Mouse (Mus musculus) intestine, embryonic 15.5 days (tissue): ENCODE measurements at regions not wholly inside any gene's neighbourhood (a gene's known extent, or its start where the extent isn't known, plus 50 kb on each side); places are given as distances from the start of the nearest gene placed in this dataset.

Experiments used
- ATAC-seq: fragments of 200-750 bp; cut with Nextera tagmentation; 2 replicates; pipeline ENCODE4 v1.8.0; 2017; ENCODE audit warnings: moderate TSS enrichment, moderate library complexity
- H3K27ac ChIP-seq: fragments of 300-500 bp; sonication (generic); 2 replicates; pipeline ENCODE4 v1.5.1; 2015; ENCODE audit warnings: mild to moderate bottlenecking, inconsistent platforms
- H3K27me3 ChIP-seq: fragments of 300-500 bp; sonication (generic); replicated peaks from 2 replicates; pipeline ENCODE4 v1.6.1; 2015; ENCODE audit warnings: inconsistent platforms
- H3K36me3 ChIP-seq: fragments of 300-500 bp; sonication (generic); 2 replicates; pipeline ENCODE4 v1.6.1; 2015; ENCODE audit warnings: inconsistent platforms
- H3K4me1 ChIP-seq: fragments of 300-500 bp; sonication (generic); replicated peaks from 2 replicates; pipeline ENCODE4 v1.6.1; 2015; ENCODE audit warnings: inconsistent platforms
- H3K4me2 ChIP-seq: fragments of 300-500 bp; sonication (generic); replicated peaks from 2 replicates; pipeline ENCODE4 v1.6.1; 2015; ENCODE audit warnings: mild to moderate bottlenecking, inconsistent platforms
- H3K4me3 ChIP-seq: fragments of 300-500 bp; sonication (generic); replicated peaks from 2 replicates; pipeline ENCODE4 v1.5.1; 2015; ENCODE audit warnings: inconsistent platforms
- H3K9ac ChIP-seq: fragments of 300-500 bp; sonication (generic); 2 replicates; pipeline ENCODE4 v1.6.1; 2015; ENCODE audit warnings: inconsistent platforms
- H3K9me3 ChIP-seq: fragments of 300-500 bp; sonication (generic); 2 replicates; pipeline ENCODE4 v1.6.1; 2016; ENCODE audit warnings: inconsistent platforms
- WGBS: fragments of 180-500 bp; shearing (Covaris S2); methylation state at CpG from one replicate; pipeline ENCODE4 v1.1.7; 2015; 5-methylcytosine and 5-hydroxymethylcytosine counted together

- no peaks in the 10 kb centered on the region for H3K4me1 ChIP-seq
- no peak overlapping the region for H3K4me2 ChIP-seq
- ATAC-seq: no peak
- H3K36me3 ChIP-seq: no peaks in the 10 kb centered on the region
- H3K4me3 ChIP-seq: no peak overlapping the region
- H3K27ac ChIP-seq: no peak overlapping the region
- no peaks in the 10 kb centered on the region for H3K27me3 ChIP-seq
- H3K9ac ChIP-seq: no peak overlapping the region
- 80% methylated on average over 7 of the region's 7 CpGs for WGBS
- no peaks in the 10 kb centered on the region for H3K9me3 ChIP-seq
Measured at GRCm38 (mm10) chr3:120015376-120015775, 231.1 kb upstream of the Ptbp2 start.

GRCm38 (mm10) chr3:120011861-120012260 lies 227.6 kb upstream of the Ptbp2 start:
- no peak overlapping the region for H3K4me3 ChIP-seq
- H3K9ac ChIP-seq: no peak overlapping the region
- ATAC-seq: no peak
- WGBS: 21% methylated on average over 3 of the region's 3 CpGs
- no peaks in the 10 kb centered on the region for H3K4me1 ChIP-seq
- H3K27ac ChIP-seq: no peak overlapping the region
- H3K9me3 ChIP-seq: no peaks in the 10 kb centered on the region
- no peaks in the 10 kb centered on the region for H3K36me3 ChIP-seq
- no peaks in the 10 kb centered on the region for H3K27me3 ChIP-seq
- H3K4me2 ChIP-seq: no peak overlapping the region

DNA sequence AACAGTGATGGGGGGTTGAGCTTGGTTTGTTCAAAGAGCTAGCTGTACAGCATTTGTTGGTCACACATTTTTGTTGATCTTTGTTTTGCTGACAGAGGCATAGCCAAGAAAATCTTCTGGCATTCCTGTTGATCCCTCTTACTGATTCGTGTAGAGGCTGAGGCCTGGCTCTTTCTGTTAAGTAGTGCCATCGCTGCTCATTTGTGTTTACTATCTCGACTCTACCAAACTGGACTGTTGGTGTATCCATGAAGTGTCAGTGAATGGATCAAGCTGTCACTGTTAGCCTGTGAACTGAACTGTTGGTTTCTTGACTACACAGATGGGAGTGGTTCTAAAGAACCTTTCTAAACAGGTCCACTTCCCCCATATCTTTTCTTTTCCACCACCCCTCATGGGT lies 223.8 kb upstream of the Ptbp2 start:
- H3K4me2 ChIP-seq: no peak overlapping the region
- H3K36me3 ChIP-seq: no peaks in the 10 kb centered on the region
- no peaks in the 10 kb centered on the region for H3K27me3 ChIP-seq
- H3K9me3 ChIP-seq: no peaks in the 10 kb centered on the region
- no peak for ATAC-seq
- 80% methylated on average over 3 of the region's 3 CpGs for WGBS
- no peak overlapping the region for H3K9ac ChIP-seq
- no peaks in the 10 kb centered on the region for H3K4me1 ChIP-seq
- no peak overlapping the region for H3K27ac ChIP-seq
- no peak overlapping the region for H3K4me3 ChIP-seq

- 75% methylated on average over 3 of the region's 3 CpGs for WGBS
Measured at GRCm38 (mm10) chr3:120004588-120004987, 220.3 kb upstream of the Ptbp2 start.

DNA sequence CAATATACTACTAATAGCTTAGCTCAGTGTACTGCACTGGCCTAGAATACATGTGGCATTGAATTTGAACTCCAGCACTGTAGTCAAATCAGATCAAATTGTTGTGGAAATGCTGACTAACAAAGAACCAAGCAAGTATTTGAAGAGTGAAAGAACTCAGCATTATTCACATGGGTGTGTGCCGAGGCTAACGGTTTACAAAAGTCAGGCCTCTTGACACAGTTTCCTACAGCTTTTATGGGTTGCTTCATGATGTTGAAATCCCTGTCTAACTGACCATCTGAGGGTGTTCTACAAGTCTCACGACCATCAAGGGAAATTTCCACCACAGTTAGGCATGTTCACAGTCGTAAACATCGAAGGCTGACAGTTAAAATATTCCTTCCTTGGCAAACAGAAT lies 216.0 kb upstream of the Ptbp2 start:
- no peak overlapping the region for H3K4me2 ChIP-seq
- no peaks in the 10 kb centered on the region for H3K4me1 ChIP-seq
- no peaks in the 10 kb centered on the region for H3K9me3 ChIP-seq
- no peak overlapping the region for H3K9ac ChIP-seq
- no peaks in the 10 kb centered on the region for H3K27me3 ChIP-seq
- H3K36me3 ChIP-seq: no peaks in the 10 kb centered on the region
- H3K27ac ChIP-seq: no peak overlapping the region
- no peak overlapping the region for H3K4me3 ChIP-seq
- WGBS: 46% methylated on average over 5 of the region's 5 CpGs
- no peak for ATAC-seq

More at GRCm38 (mm10) chr3:120004588-120004987, 220.3 kb upstream of the Ptbp2 start:
- ATAC-seq: no peak
- Histone ChIP-seq H3K4me1 (no peaks in the 10 kb centered on the region), H3K9ac (no peak overlapping the region), H3K27me3 (no peaks in the 10 kb centered on the region), H3K4me2 (no peak overlapping the region), H3K27ac (no peak overlapping the region), H3K9me3 (no peaks in the 10 kb centered on the region), H3K4me3 (no peak overlapping the region), H3K36me3 (no peaks in the 10 kb centered on the region)

DNA sequence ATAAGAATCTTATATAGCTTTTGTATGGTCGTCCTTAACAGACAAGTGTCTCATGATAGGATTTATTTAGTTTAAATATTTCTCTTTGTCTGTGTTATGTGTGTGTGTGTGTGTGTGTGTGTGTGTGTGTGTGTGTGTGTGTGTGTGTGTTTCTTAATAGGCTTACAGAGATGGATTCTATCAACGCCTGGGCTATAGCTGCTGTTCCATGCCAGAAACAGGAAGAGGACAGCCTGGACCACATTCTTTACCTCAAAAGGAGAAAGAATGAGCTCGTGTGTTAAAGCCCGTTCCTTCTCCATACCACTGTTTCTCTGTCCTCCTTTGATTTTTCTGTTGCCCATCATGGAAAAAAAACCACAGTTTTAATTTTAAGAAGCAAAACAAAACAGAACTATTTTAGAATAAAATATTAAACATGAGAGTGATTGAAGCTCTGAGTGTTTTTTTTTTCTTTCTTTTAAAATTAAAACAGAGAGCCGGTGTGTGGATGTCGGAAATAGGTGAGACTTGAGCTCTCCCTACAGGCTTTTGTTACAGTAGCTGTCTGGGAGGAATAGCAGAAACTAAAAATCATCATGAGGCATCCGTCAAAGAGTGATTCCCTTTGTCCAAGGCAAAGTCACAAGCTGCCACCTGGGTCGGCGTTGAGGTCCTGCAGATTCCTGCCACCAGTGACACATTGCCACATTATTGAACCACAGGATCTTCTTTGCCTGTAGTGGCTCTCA lies 212.2 kb upstream of the Ptbp2 start:
- no peak overlapping the region for H3K4me2 ChIP-seq
- peak overlapping the region; percentile 48; the same call in 1 of the 2 replicates for H3K27ac ChIP-seq
- peak; percentile 58; the same call in 1 of the 2 replicates for ATAC-seq
- 54% methylated on average over 9 of the region's 9 CpGs for WGBS
- no peak overlapping the region for H3K4me3 ChIP-seq
- no peaks in the 10 kb centered on the region for H3K9me3 ChIP-seq
- no peaks in the 10 kb centered on the region for H3K27me3 ChIP-seq
- H3K36me3 ChIP-seq: no peaks in the 10 kb centered on the region
- no peak overlapping the region for H3K9ac ChIP-seq
- no peaks in the 10 kb centered on the region for H3K4me1 ChIP-seq

- no peak overlapping the region for H3K4me3 ChIP-seq
- no peaks in the 10 kb centered on the region for H3K36me3 ChIP-seq
- H3K9me3 ChIP-seq: no peaks in the 10 kb centered on the region
- H3K4me1 ChIP-seq: no peaks in the 10 kb centered on the region
- no peak overlapping the region for H3K4me2 ChIP-seq
- no peaks in the 10 kb centered on the region for H3K27me3 ChIP-seq
- ATAC-seq: peak; percentile 56; the same call in 1 of the 2 replicates
- H3K27ac ChIP-seq: 0 out of 2 replicates have a peak overlapping the region, but pooled peaks have one; percentile 41
- H3K9ac ChIP-seq: no peak overlapping the region
- WGBS: 60% methylated on average over 4 of the region's 4 CpGs
Measured at GRCm38 (mm10) chr3:119995781-119996180, 211.5 kb upstream of the Ptbp2 start.

- ATAC-seq: no peak
- no peaks in the 10 kb centered on the region for H3K36me3 ChIP-seq
- H3K4me3 ChIP-seq: no peak overlapping the region
- no peak overlapping the region for H3K4me2 ChIP-seq
- H3K27ac ChIP-seq: no peak overlapping the region
- WGBS: 56% methylated on average over 3 of the region's 3 CpGs
- no peaks in the 10 kb centered on the region for H3K9me3 ChIP-seq
- H3K27me3 ChIP-seq: no peaks in the 10 kb centered on the region
- no peak overlapping the region for H3K9ac ChIP-seq
- no peaks in the 10 kb centered on the region for H3K4me1 ChIP-seq
Measured at GRCm38 (mm10) chr3:119987245-119987852, 203.1 kb upstream of the Ptbp2 start.

DNA sequence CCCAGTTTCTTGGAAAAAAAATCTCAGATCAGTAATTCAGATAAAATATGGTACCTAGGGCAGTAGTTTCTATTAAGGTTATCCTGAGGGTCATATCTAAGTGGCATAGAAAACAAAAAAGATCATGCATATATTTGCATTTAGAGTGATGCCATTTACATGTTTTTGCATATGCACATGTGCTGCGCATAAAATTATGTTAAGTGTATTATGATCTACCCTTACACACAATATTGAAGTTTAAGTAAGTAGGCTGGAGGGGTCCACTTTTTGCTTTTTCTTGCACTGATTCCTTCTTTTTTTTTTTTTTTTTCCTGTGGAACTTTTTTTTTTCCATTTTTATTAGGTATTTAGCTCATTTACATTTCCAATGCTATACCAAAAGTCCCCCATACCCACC lies 193.1 kb upstream of the Ptbp2 start:
- Histone ChIP-seq H3K4me1 (no peaks in the 10 kb centered on the region), H3K9ac (no peak overlapping the region), H3K4me3 (no peak overlapping the region), H3K4me2 (no peak overlapping the region), H3K9me3 (no peaks in the 10 kb centered on the region), H3K36me3 (no peaks in the 10 kb centered on the region), H3K27me3 (no peaks in the 10 kb centered on the region), H3K27ac (no peak overlapping the region)
- no peak for ATAC-seq
- WGBS: 94% methylated on average over 1 of the region's 1 CpGs

GRCm38 (mm10) chr3:119976363-119976762 lies 192.1 kb upstream of the Ptbp2 start:
- H3K27me3 ChIP-seq: no peaks in the 10 kb centered on the region
- H3K27ac ChIP-seq: no peak overlapping the region
- H3K4me1 ChIP-seq: no peaks in the 10 kb centered on the region
- no peak overlapping the region for H3K9ac ChIP-seq
- 66% methylated on average over 3 of the region's 3 CpGs for WGBS
- no peak for ATAC-seq
- H3K4me3 ChIP-seq: no peak overlapping the region
- H3K4me2 ChIP-seq: no peak overlapping the region
- H3K9me3 ChIP-seq: no peaks in the 10 kb centered on the region
- H3K36me3 ChIP-seq: no peaks in the 10 kb centered on the region

- Histone ChIP-seq H3K4me1 (no peaks in the 10 kb centered on the region), H3K27ac (no peak overlapping the region), H3K4me2 (no peak overlapping the region), H3K36me3 (no peaks in the 10 kb centered on the region), H3K4me3 (no peak overlapping the region), H3K9ac (no peak overlapping the region), H3K27me3 (no peaks in the 10 kb centered on the region), H3K9me3 (no peaks in the 10 kb centered on the region)
- ATAC-seq: no peak
- 39% methylated on average over 5 of the region's 5 CpGs for WGBS
Measured at GRCm38 (mm10) chr3:119958799-119959467, 174.7 kb upstream of the Ptbp2 start.

GRCm38 (mm10) chr3:119957529-119957928 lies 173.3 kb upstream of the Ptbp2 start:
- Histone ChIP-seq H3K9ac (no peak overlapping the region), H3K27me3 (no peaks in the 10 kb centered on the region), H3K4me1 (no peaks in the 10 kb centered on the region), H3K4me2 (no peak overlapping the region), H3K9me3 (no peaks in the 10 kb centered on the region), H3K4me3 (no peak overlapping the region), H3K27ac (no peak overlapping the region), H3K36me3 (no peaks in the 10 kb centered on the region)
- 74% methylated on average over 8 of the region's 8 CpGs for WGBS
- ATAC-seq: no peak
